Mouse (Mus musculus): ENCODE results near the gene Trmt112. TPM values are rescaled to one million over a fixed set of nuclear protein-coding genes. Genes with fewer than 3 reads are reported as not detected.

Trmt112 gene
- polyA plus RNA-seq, 1 experiment from 2014 or later = 169 TPM

GRCm38 (mm10) chr19:6926559-6927255, 17.2 kb downstream of the Trmt112 start:
- peak overlapping the region; percentile 56 for H3K4me2 ChIP-seq
- DNase-seq (ENCODE audit: low spot score) = peak; percentile 42
- peaks cover 25% of the 10 kb centered on the region for H3K4me1 ChIP-seq (replicated peaks; ENCODE audit: control insufficient read depth, insufficient read depth, low read length)
- ATAC-seq (replicated peaks; ENCODE audit: low FRiP score) = no peak
- WGBS = 11% methylated on average over 26 of the region's 26 CpGs
- peaks cover 82% of the 10 kb centered on the region for H3K27me3 ChIP-seq (replicated peaks; ENCODE audit: control insufficient read depth, insufficient read depth, low read length)
- no peaks in the 10 kb centered on the region for H3K9me3 ChIP-seq (ENCODE audit: control insufficient read depth, low read length)
- H3K9ac ChIP-seq (ENCODE audit: low read depth, low read length) = no peak overlapping the region
- peak overlapping the region; percentile 29; the same call in 1 of the 2 replicates for H3K4me3 ChIP-seq (ENCODE audit: low read depth, low read length)
- H3K27ac ChIP-seq (ENCODE audit: low read depth, low read length) = no peak overlapping the region
- H3K36me3 ChIP-seq (ENCODE audit: control insufficient read depth, insufficient read depth, low read length) = no peaks in the 10 kb centered on the region

GRCm38 (mm10) chr19:6928080-6928479, 18.6 kb downstream of the Trmt112 start:
- no peak for DNase-seq (ENCODE audit: low spot score)
- Histone ChIP-seq H3K4me2 (no peak overlapping the region), H3K9ac (ENCODE audit: low read depth, low read length) (no peak overlapping the region), H3K27me3 (replicated peaks; ENCODE audit: control insufficient read depth, insufficient read depth, low read length) (peaks cover 93% of the 10 kb centered on the region), H3K4me1 (replicated peaks; ENCODE audit: control insufficient read depth, insufficient read depth, low read length) (peaks cover 16% of the 10 kb centered on the region), H3K4me3 (ENCODE audit: low read depth, low read length) (no peak overlapping the region), H3K9me3 (ENCODE audit: control insufficient read depth, low read length) (no peaks in the 10 kb centered on the region), H3K27ac (ENCODE audit: low read depth, low read length) (no peak overlapping the region), H3K36me3 (ENCODE audit: control insufficient read depth, insufficient read depth, low read length) (no peaks in the 10 kb centered on the region)
- no peak for ATAC-seq (replicated peaks; ENCODE audit: low FRiP score)
- 14% methylated on average over 9 of the region's 9 CpGs for WGBS

DNA sequence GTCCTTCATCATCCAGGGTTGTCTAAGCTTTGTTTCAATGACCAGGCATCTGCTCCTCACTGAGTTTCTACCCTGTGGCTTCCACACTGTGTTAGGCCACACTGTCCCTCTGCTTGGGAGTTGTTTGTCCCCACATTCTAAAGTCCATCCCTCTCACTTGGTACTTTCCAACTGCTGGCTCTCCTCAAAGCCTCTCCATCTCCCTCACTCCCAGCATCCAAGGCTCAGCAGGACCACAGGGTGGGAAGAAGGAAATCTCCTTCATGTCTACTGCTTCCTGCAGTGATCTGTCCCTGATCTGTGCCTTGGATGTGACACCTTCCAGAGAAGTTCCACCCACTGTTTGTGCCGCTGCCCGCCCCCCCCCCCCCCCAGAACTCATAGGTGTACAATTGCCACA, 21.5 kb downstream of the Trmt112 start:
- no peak for ATAC-seq (replicated peaks; ENCODE audit: low FRiP score)
- 0% methylated on average over 1 of the region's 2 CpGs for WGBS

DNA sequence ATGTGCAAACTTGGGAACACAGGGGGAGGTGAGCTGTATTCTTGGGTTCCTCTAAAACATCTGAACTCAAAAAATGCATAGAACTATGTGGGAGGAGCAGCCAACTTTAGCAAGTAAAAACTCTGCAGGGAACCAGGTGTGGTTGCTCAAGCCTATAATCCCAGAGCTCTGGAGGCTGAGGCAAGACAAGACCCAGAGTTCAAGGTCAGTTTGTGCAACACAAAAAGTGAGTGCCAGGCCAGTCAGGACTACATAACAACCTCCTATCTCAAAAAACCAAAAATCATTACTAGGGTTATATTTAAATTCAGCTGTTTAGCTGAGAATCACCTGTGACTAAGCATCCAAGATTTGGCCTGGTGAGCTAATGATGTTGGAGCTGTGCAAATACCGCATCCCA, 22.5 kb downstream of the Trmt112 start:
- Histone ChIP-seq H3K4me3 (ENCODE audit: low read depth, low read length) (no peak overlapping the region), H3K4me2 (no peak overlapping the region), H3K27ac (ENCODE audit: low read depth, low read length) (no peak overlapping the region), H3K9me3 (ENCODE audit: control insufficient read depth, low read length) (no peaks in the 10 kb centered on the region), H3K4me1 (replicated peaks; ENCODE audit: control insufficient read depth, insufficient read depth, low read length) (peaks cover under 1% of the 10 kb centered on the region; the same call in 1 of the 2 replicates), H3K9ac (ENCODE audit: low read depth, low read length) (no peak overlapping the region), H3K36me3 (ENCODE audit: control insufficient read depth, insufficient read depth, low read length) (no peaks in the 10 kb centered on the region), H3K27me3 (replicated peaks; ENCODE audit: control insufficient read depth, insufficient read depth, low read length) (peaks cover 89% of the 10 kb centered on the region)
- DNase-seq (ENCODE audit: low spot score) (no peak), ATAC-seq (replicated peaks; ENCODE audit: low FRiP score) (no peak)
- WGBS = 54% methylated on average over 1 of the region's 1 CpGs

More for the DNA sequence above, 21.5 kb downstream of the Trmt112 start:
- H3K9ac ChIP-seq (ENCODE audit: low read depth, low read length) = no peak overlapping the region
- no peak for DNase-seq (ENCODE audit: low spot score)
- no peaks in the 10 kb centered on the region for H3K36me3 ChIP-seq (ENCODE audit: control insufficient read depth, insufficient read depth, low read length)
- H3K4me1 ChIP-seq (replicated peaks; ENCODE audit: control insufficient read depth, insufficient read depth, low read length) = peaks cover 4% of the 10 kb centered on the region; the same call in 1 of the 2 replicates
- H3K27ac ChIP-seq (ENCODE audit: low read depth, low read length) = no peak overlapping the region
- H3K4me3 ChIP-seq (ENCODE audit: low read depth, low read length) = no peak overlapping the region
- H3K4me2 ChIP-seq = no peak overlapping the region
- no peaks in the 10 kb centered on the region for H3K9me3 ChIP-seq (ENCODE audit: control insufficient read depth, low read length)
- peaks cover 96% of the 10 kb centered on the region for H3K27me3 ChIP-seq (replicated peaks; ENCODE audit: control insufficient read depth, insufficient read depth, low read length)

DNA sequence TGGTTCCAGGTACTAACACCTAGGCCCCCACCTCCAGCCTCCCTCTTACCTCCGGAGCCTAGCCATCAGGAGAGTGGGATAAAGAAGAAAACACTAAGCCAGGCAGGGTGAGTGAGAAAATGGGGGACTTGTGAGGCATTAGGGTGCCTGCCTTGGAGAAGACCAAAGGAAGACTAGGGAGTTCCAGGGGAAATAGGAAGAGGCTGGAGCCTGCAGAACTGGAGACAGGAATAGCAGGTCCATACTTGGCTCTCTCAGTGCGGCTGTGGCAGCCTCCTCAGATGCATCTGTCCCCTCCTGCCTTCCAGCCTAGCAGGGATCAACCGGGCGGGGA, 23.6 kb downstream of the Trmt112 start:
- DNase-seq (ENCODE audit: low spot score) = no peak
- Histone ChIP-seq H3K4me3 (ENCODE audit: low read depth, low read length) (no peak overlapping the region), H3K27ac (ENCODE audit: low read depth, low read length) (no peak overlapping the region), H3K9ac (ENCODE audit: low read depth, low read length) (no peak overlapping the region), H3K9me3 (ENCODE audit: control insufficient read depth, low read length) (no peaks in the 10 kb centered on the region), H3K4me1 (replicated peaks; ENCODE audit: control insufficient read depth, insufficient read depth, low read length) (no peaks in the 10 kb centered on the region; the same call in 1 of the 2 replicates), H3K4me2 (no peak overlapping the region), H3K36me3 (ENCODE audit: control insufficient read depth, insufficient read depth, low read length) (no peaks in the 10 kb centered on the region), H3K27me3 (replicated peaks; ENCODE audit: control insufficient read depth, insufficient read depth, low read length) (peaks cover 78% of the 10 kb centered on the region)
- 24% methylated on average over 4 of the region's 4 CpGs for WGBS
- no peak for ATAC-seq (replicated peaks; ENCODE audit: low FRiP score)

DNA sequence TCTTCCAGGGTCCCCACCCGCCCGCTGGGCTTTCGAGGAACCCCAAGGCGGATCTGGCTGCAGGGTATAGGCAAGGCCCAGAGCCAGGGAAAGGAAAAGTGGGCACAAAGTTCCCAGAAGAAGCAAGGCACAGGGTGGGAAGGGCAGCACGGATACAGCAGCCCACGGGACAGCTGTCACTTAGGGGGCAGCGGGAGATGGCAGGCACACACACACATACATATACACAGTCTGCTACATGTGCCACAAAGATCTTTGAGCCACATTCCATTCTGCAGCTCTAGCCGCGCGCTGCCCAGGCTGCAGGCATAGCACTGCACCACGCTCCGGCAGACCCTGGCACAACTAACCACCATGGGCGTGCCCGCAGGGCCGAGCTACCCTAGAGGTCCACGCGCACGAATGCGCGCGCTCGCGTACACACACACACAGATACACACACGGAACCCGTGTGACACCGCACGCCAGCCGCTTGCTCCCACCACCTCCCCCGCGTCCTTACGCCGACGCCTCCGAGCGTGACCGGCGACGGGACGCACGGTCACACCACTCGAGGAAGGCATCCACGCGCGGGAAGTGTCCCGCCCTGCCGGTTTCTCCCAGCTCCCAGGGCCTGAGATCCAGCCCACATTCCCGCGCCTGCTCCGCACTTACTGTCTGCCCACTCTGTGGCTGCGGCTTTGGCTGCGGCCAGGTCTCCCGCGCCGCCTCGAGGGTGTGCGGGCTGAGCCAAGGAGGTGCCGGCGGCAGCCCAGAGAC, 24.1 kb downstream of the Trmt112 start:
- 8% methylated on average over 58 of the region's 58 CpGs for WGBS
- H3K36me3 ChIP-seq (ENCODE audit: control insufficient read depth, insufficient read depth, low read length) = no peaks in the 10 kb centered on the region
- H3K4me2 ChIP-seq = peak overlapping the region; percentile 46
- peaks cover 73% of the 10 kb centered on the region for H3K27me3 ChIP-seq (replicated peaks; ENCODE audit: control insufficient read depth, insufficient read depth, low read length)
- no peaks in the 10 kb centered on the region for H3K9me3 ChIP-seq (ENCODE audit: control insufficient read depth, low read length)
- ATAC-seq (replicated peaks; ENCODE audit: low FRiP score) (no peak), DNase-seq (ENCODE audit: low spot score) (no peak)
- no peak overlapping the region for H3K27ac ChIP-seq (ENCODE audit: low read depth, low read length)
- no peak overlapping the region for H3K9ac ChIP-seq (ENCODE audit: low read depth, low read length)
- H3K4me3 ChIP-seq (ENCODE audit: low read depth, low read length) = peak overlapping the region; percentile 28
- H3K4me1 ChIP-seq (replicated peaks; ENCODE audit: control insufficient read depth, insufficient read depth, low read length) = no peaks in the 10 kb centered on the region; the same call in 1 of the 2 replicates

GRCm38 (mm10) chr19:6934195-6934977, 24.9 kb downstream of the Trmt112 start, which contains the start of gene Kcnk4:
Gene Kcnk4, minus strand, starts transcription at chr19:6934515.
- no peaks in the 10 kb centered on the region for H3K9me3 ChIP-seq (ENCODE audit: control insufficient read depth, low read length)
- H3K4me1 ChIP-seq (replicated peaks; ENCODE audit: control insufficient read depth, insufficient read depth, low read length) = no peaks in the 10 kb centered on the region; the same call in 1 of the 2 replicates
- H3K9ac ChIP-seq (ENCODE audit: low read depth, low read length) = no peak within 1 kb of the TSS
- 17% methylated on average over 23 of the region's 23 CpGs for WGBS
- H3K36me3 ChIP-seq (ENCODE audit: control insufficient read depth, insufficient read depth, low read length) = no peaks in the 10 kb centered on the region
- DNase-seq (ENCODE audit: low spot score) (no peak), ATAC-seq (replicated peaks; ENCODE audit: low FRiP score) (no peak)
- H3K27me3 ChIP-seq (replicated peaks; ENCODE audit: control insufficient read depth, insufficient read depth, low read length) = peaks cover 65% of the 10 kb centered on the region
- no peak within 1 kb of the TSS for H3K27ac ChIP-seq (ENCODE audit: low read depth, low read length)
- peak within 1 kb of the TSS; percentile 28 for H3K4me3 ChIP-seq (ENCODE audit: low read depth, low read length)
- H3K4me2 ChIP-seq = peak within 1 kb of the TSS; percentile 46

DNA sequence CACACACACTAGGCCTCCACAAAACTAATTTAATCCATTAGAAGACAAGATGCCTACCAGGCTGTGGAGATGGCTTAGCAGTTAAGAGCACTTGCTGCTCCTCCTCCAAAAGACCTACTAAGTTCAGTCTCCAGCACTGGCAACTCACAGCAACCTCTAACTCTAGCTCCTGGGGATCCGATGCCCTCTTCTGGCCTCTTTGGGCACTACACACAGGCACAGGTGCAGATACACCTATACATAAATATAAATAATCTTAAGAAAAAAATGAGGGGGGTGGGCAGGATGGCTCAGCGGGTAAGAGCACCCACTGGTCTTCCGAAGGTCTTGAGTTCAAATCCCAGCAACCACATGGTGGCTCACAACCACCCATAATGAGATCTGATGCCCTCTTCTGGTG, 26.8 kb downstream of the Trmt112 start:
- Histone ChIP-seq H3K36me3 (ENCODE audit: control insufficient read depth, insufficient read depth, low read length) (no peaks in the 10 kb centered on the region), H3K27ac (ENCODE audit: low read depth, low read length) (no peak overlapping the region), H3K9me3 (ENCODE audit: control insufficient read depth, low read length) (no peaks in the 10 kb centered on the region), H3K27me3 (replicated peaks; ENCODE audit: control insufficient read depth, insufficient read depth, low read length) (peaks cover 49% of the 10 kb centered on the region), H3K9ac (ENCODE audit: low read depth, low read length) (no peak overlapping the region), H3K4me1 (replicated peaks; ENCODE audit: control insufficient read depth, insufficient read depth, low read length) (peaks cover 9% of the 10 kb centered on the region), H3K4me2 (no peak overlapping the region), H3K4me3 (ENCODE audit: low read depth, low read length) (no peak overlapping the region)
- DNase-seq (ENCODE audit: low spot score) (no peak), ATAC-seq (replicated peaks; ENCODE audit: low FRiP score) (no peak)
- WGBS = 22% methylated on average over 3 of the region's 3 CpGs
